Mouse (Mus musculus): Measurements from ENCODE around the gene Ptp4a2. TPM values are rescaled to one million over a fixed set of nuclear protein-coding genes. Genes with fewer than 3 reads are reported as not detected.
A peak's percentile ranks its signal among the peaks of the same experiment; 100 is the strongest.
"Not testable (repeated sequence)": the region's sequence is repeated elsewhere in the genome, so short reads cannot be mapped to it uniquely, and the experiment has no call there.

The Ptp4a2 gene
- 217 and 224 TPM in 2 replicates for polyA plus RNA-seq (2015; fragmentation: Nextera tagmentation; extraction: Ambion mirVana)

DNA sequence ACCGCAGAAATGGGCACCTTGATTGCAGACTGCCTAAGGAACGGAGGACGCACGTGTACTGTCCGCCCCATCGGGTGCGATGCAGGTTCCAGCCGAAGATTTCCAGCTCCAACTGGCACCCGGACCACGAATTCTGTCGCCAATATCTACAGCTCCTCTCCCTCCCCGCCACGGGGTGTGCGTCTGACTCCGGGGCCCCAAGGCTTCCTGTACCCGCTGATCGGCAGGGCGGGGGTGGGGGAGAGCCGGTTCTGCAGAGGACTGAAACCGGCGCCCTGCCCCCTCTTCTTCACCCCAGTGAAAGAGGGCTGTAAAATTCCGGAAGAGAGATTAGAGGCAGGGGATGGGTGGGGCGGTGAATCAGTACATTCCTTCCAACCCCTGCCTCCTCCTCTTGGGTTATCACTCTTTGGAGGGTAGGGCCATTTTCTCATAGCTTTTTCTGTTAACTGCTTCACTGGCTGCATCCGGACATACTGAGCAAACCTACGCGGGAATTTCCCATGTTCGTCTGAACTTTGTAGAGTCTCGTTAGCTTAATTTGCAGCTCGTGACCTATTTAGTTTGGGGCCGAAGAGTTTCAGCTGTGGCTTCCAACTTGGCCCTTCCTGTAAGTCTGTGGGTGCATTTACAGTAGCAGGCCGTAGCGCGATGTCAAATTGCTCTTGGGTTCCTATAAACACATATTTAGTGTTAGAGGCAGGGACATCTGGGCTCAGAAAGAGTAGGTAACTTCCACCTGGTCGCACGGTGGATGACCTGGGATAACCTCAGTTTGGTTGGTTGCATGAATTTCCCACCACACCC, at the start of gene Ptp4a2:
Ptp4a2 (plus strand) TSS at position 422 of the 807 bp plus-strand sequence.
- 20% methylated on average over 33 of the region's 35 CpGs for WGBS
- Histone ChIP-seq H3K9me3 (ENCODE audit: control insufficient read depth, low read length) (no peaks in the 10 kb centered on the region), H3K4me1 (ENCODE audit: control insufficient read depth, insufficient read depth, low read depth, low read length) (peaks cover 5% of the 10 kb centered on the region), H3K27ac (ENCODE audit: low read depth, low read length) (no peak within 1 kb of the TSS), H3K27me3 (replicated peaks; ENCODE audit: control insufficient read depth, insufficient read depth, low read length) (no peaks in the 10 kb centered on the region; the same call in 1 of the 2 replicates), H3K4me2 (ENCODE audit: low read length) (peak within 1 kb of the TSS; percentile 63), H3K36me3 (ENCODE audit: control insufficient read depth, insufficient read depth, low read length) (no peaks in the 10 kb centered on the region), H3K4me3 (ENCODE audit: low read length) (peak within 1 kb of the TSS; percentile 38), H3K9ac (ENCODE audit: low read depth, low read length) (peak within 1 kb of the TSS; percentile 52)
- ATAC-seq, result no peak

DNA sequence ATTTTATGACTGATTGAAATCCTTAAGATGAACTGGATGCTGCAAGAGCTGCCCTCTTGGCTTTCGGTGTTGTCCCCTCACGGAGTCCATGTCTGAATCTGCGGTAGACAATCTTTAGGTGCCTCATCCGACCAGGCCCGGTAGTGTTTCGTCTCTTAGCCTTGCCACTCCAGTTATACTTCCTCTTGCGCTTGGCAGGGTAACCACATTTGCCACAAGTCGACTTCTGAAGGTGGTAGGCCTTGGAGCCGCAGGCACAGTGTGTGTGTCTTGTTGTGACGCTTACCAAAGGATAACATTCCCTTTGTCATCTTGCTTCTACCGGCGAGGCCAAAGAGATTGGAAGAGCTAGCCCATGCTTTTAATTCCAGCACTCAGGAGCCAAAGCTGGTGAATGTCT, 49.4 kb upstream of the Ptp4a2 start:
- WGBS, result 92% methylated on average over 12 of the region's 12 CpGs
- H3K27me3 ChIP-seq (replicated peaks; ENCODE audit: control insufficient read depth, insufficient read depth, low read length), result no peaks in the 10 kb centered on the region
- no peaks in the 10 kb centered on the region for H3K36me3 ChIP-seq (ENCODE audit: control insufficient read depth, insufficient read depth, low read length)
- no peak overlapping the region for H3K4me3 ChIP-seq (ENCODE audit: low read length)
- H3K4me2 ChIP-seq (ENCODE audit: low read length), result no peak overlapping the region
- H3K4me1 ChIP-seq (ENCODE audit: control insufficient read depth, insufficient read depth, low read depth, low read length), result no peaks in the 10 kb centered on the region
- no peak for ATAC-seq
- no peak overlapping the region for H3K27ac ChIP-seq (ENCODE audit: low read depth, low read length)
- H3K9ac ChIP-seq (ENCODE audit: low read depth, low read length), result no peak overlapping the region
- H3K9me3 ChIP-seq (ENCODE audit: control insufficient read depth, low read length), result no peaks in the 10 kb centered on the region

DNA sequence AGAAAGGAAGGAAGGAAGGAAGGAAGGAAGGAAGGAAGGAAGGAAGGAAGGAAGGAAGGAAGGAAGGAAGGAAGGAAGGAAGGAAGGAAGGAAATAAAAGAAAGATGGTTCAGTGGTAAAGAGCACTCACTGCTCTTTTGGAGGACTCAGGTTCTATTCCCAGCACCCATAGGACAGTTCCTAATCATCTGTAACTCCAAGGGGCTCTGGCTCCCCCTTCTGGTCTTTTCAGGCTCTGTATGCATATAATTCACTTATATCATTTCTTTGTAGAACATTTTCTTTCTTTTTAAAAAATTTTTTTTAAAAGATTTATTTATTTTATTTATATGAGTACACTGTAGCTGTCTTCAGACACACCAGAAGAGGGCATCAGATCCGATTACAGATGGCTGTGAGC, 48.5 kb upstream of the Ptp4a2 start:
- not testable (repeated sequence) for H3K4me3 ChIP-seq (ENCODE audit: low read length); H3K27ac ChIP-seq (ENCODE audit: low read depth, low read length); ATAC-seq; H3K4me1 ChIP-seq (ENCODE audit: control insufficient read depth, insufficient read depth, low read depth, low read length); H3K4me2 ChIP-seq (ENCODE audit: low read length); H3K27me3 ChIP-seq (replicated peaks; ENCODE audit: control insufficient read depth, insufficient read depth, low read length); H3K36me3 ChIP-seq (ENCODE audit: control insufficient read depth, insufficient read depth, low read length); H3K9me3 ChIP-seq (ENCODE audit: control insufficient read depth, low read length); H3K9ac ChIP-seq (ENCODE audit: low read depth, low read length)
- WGBS, result 90% methylated on average over 1 of the region's 1 CpGs

DNA sequence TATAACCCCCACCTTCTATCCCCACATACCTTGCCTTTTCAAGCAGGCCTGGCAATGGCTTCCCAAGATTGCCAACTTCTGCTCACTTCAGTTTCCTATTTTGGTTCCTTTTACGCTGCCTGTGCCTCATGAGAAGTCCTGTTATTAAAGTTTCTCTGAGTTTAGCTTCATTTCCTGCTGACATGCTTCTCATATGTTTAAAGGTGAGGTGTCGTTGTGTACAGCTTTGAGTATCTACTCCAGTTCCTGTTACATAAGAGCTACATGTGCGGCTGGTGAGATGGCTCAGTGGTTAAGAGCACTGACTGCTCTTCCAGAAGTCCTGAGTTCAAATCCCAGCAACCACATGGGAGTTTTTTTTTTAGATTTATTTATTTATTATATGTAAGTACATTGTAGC, 45.7 kb upstream of the Ptp4a2 start:
- Histone ChIP-seq H3K36me3 (ENCODE audit: control insufficient read depth, insufficient read depth, low read length) (no peaks in the 10 kb centered on the region), H3K9me3 (ENCODE audit: control insufficient read depth, low read length) (no peaks in the 10 kb centered on the region), H3K4me3 (ENCODE audit: low read length) (no peak overlapping the region), H3K4me1 (ENCODE audit: control insufficient read depth, insufficient read depth, low read depth, low read length) (no peaks in the 10 kb centered on the region), H3K27me3 (replicated peaks; ENCODE audit: control insufficient read depth, insufficient read depth, low read length) (no peaks in the 10 kb centered on the region), H3K4me2 (ENCODE audit: low read length) (no peak overlapping the region), H3K9ac (ENCODE audit: low read depth, low read length) (no peak overlapping the region), H3K27ac (ENCODE audit: low read depth, low read length) (no peak overlapping the region)
- 94% methylated on average over 3 of the region's 3 CpGs for WGBS
- no peak for ATAC-seq

DNA sequence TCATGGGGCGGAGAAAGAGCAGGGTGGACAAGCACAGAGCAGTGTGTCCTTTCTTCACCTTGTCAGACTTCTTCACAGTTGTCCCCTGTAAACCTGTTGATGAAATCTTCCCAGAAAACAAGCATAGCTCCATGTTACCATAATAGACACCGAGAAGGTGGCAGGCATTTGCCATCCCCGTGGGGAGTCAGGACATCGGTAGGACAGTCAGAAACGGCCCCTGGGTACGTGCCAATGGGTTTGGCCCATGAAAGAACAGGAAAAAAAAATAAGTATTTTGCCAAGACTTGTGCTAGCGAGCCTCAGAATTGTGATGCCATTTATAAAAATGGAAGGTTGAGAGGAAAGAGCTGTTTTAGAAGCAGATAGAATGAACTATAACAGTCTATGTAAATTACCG, 43.2 kb upstream of the Ptp4a2 start:
- Histone ChIP-seq H3K27ac (ENCODE audit: low read depth, low read length) (no peak overlapping the region), H3K9me3 (ENCODE audit: control insufficient read depth, low read length) (no peaks in the 10 kb centered on the region), H3K4me3 (ENCODE audit: low read length) (no peak overlapping the region), H3K4me2 (ENCODE audit: low read length) (no peak overlapping the region), H3K9ac (ENCODE audit: low read depth, low read length) (no peak overlapping the region), H3K36me3 (ENCODE audit: control insufficient read depth, insufficient read depth, low read length) (no peaks in the 10 kb centered on the region), H3K27me3 (replicated peaks; ENCODE audit: control insufficient read depth, insufficient read depth, low read length) (no peaks in the 10 kb centered on the region), H3K4me1 (ENCODE audit: control insufficient read depth, insufficient read depth, low read depth, low read length) (peaks cover 12% of the 10 kb centered on the region)
- ATAC-seq, result no peak
- WGBS, result 63% methylated on average over 8 of the region's 8 CpGs

DNA sequence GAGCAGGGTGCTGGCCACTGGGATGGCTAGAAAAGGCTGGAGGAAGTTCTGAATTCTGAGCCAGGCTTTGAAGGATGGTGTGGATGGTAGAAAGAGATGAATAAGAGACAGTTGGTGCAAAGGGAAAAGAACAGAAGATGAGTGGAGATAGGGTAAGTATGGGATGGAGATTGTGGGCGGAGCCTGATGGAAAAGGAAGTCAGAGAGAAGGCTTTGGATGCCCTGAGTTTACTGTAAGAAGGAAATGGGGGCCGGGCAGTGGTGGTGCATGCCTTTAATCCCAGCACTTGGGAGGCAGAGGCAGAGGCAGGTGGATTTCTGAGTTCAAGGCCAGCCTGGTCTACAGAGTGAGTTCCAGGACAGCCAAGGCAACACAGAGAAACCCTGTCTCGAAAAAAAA, 42.3 kb upstream of the Ptp4a2 start:
- 87% methylated on average over 3 of the region's 3 CpGs for WGBS
- H3K27me3 ChIP-seq (replicated peaks; ENCODE audit: control insufficient read depth, insufficient read depth, low read length); H3K4me2 ChIP-seq (ENCODE audit: low read length); H3K27ac ChIP-seq (ENCODE audit: low read depth, low read length); H3K4me3 ChIP-seq (ENCODE audit: low read length); ATAC-seq; H3K9me3 ChIP-seq (ENCODE audit: control insufficient read depth, low read length); H3K9ac ChIP-seq (ENCODE audit: low read depth, low read length); H3K36me3 ChIP-seq (ENCODE audit: control insufficient read depth, insufficient read depth, low read length): not testable (repeated sequence)
- H3K4me1 ChIP-seq (ENCODE audit: control insufficient read depth, insufficient read depth, low read depth, low read length), result peaks cover 12% of the 10 kb centered on the region

DNA sequence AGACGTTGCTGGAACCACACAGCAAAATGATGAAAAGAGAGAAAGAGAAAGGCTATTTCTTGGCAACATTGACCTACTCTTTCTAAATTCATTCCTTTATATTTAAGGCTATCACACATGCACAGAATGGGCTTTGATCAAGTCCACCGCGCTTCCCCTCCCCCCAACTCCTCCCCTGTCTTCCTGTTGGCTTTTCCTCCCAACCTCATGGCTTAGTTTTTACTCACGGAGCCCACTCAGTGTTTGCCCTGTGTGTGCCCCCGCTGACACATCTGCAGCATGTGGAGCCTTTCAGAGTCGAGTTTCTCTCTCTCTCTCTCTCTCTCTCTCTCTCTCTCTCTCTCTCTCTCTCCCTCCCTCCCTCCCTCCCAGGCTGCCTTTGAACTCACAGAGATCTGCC, 40.4 kb upstream of the Ptp4a2 start:
- Histone ChIP-seq H3K9ac (ENCODE audit: low read depth, low read length) (no peak overlapping the region), H3K36me3 (ENCODE audit: control insufficient read depth, insufficient read depth, low read length) (no peaks in the 10 kb centered on the region), H3K4me3 (ENCODE audit: low read length) (no peak overlapping the region), H3K4me1 (ENCODE audit: control insufficient read depth, insufficient read depth, low read depth, low read length) (peaks cover 12% of the 10 kb centered on the region), H3K27ac (ENCODE audit: low read depth, low read length) (no peak overlapping the region), H3K27me3 (replicated peaks; ENCODE audit: control insufficient read depth, insufficient read depth, low read length) (no peaks in the 10 kb centered on the region), H3K4me2 (ENCODE audit: low read length) (no peak overlapping the region), H3K9me3 (ENCODE audit: control insufficient read depth, low read length) (no peaks in the 10 kb centered on the region)
- ATAC-seq, result no peak
- WGBS, result 62% methylated on average over 6 of the region's 6 CpGs

DNA sequence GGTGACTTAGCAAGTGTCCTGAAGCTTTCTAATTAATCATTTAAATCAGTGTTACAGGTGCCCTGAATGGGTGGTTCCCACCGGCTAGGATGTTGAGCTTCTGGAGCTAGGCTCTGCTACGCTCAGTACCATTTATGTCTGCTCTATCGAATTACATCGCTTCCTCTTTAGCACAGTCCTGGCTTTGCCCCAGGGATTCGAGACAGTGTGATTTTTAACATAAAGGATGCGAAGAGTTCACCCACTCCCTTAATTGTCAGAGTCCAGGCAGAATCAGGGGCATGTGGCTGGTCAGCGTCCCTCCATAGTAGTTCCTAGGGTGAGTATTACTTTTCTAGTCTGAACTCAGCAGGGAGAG, 39.7 kb upstream of the Ptp4a2 start:
- no peaks in the 10 kb centered on the region for H3K27me3 ChIP-seq (replicated peaks; ENCODE audit: control insufficient read depth, insufficient read depth, low read length)
- peak overlapping the region; percentile 64; the same call in 1 of the 2 replicates for H3K27ac ChIP-seq (ENCODE audit: low read depth, low read length)
- H3K4me3 ChIP-seq (ENCODE audit: low read length), result no peak overlapping the region
- 18% methylated on average over 7 of the region's 7 CpGs for WGBS
- H3K36me3 ChIP-seq (ENCODE audit: control insufficient read depth, insufficient read depth, low read length), result no peaks in the 10 kb centered on the region
- peak; percentile 14; the same call in 1 of the 2 replicates for ATAC-seq
- peak overlapping the region; percentile 37 for H3K4me2 ChIP-seq (ENCODE audit: low read length)
- H3K4me1 ChIP-seq (ENCODE audit: control insufficient read depth, insufficient read depth, low read depth, low read length), result peaks cover 12% of the 10 kb centered on the region
- no peaks in the 10 kb centered on the region for H3K9me3 ChIP-seq (ENCODE audit: control insufficient read depth, low read length)
- no peak overlapping the region for H3K9ac ChIP-seq (ENCODE audit: low read depth, low read length)

DNA sequence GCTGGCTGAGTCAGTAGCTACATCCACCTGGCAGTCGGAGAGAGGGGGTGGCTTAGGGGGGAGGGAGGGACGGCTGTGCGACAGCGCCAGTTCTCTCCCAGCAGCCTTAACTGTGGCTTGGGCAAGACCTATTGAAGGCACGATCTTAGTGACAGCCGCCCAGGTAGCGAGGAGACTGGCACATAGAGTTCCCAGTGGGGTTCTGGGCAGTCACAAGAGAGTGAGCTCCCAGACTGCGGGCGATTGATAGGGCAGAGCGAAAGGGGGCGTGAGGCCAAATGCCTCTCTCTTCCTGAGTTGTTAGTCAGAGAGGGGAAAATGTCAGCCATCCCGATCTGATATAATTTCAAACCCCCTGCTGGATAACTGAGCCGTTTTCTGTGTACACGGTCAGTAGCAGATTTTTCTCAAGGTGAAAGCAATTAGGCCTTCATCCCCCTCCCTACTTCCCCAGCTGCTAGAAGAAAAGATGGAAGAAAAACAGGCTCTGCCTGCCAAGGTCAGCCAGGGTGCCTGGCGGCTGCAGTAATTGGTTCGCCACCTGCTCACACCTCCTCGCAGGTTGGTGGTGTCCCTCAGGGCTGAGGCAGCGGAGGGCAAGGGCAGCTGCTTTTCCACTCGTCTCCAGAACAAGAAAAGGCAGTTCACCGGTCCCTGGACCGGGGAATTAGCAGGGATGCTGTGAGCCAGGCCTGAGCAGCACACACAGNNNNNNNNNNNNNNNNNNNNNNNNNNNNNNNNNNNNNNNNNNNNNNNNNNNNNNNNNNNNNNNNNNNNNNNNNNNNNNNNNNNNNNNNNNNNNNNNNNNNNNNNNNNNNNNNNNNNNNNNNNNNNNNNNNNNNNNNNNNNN, 39.1 kb upstream of the Ptp4a2 start:
- peak overlapping the region; percentile 64 for H3K27ac ChIP-seq (ENCODE audit: low read depth, low read length)
- no peak overlapping the region for H3K4me3 ChIP-seq (ENCODE audit: low read length)
- peak overlapping the region; percentile 23; the same call in 1 of the 2 replicates for H3K9ac ChIP-seq (ENCODE audit: low read depth, low read length)

More for the DNA sequence above, 39.1 kb upstream of the Ptp4a2 start:
- no peaks in the 10 kb centered on the region for H3K27me3 ChIP-seq (replicated peaks; ENCODE audit: control insufficient read depth, insufficient read depth, low read length)
- peak; percentile 69 for ATAC-seq
- no peaks in the 10 kb centered on the region for H3K9me3 ChIP-seq (ENCODE audit: control insufficient read depth, low read length)
- WGBS, result 3% methylated on average over 21 of the region's 21 CpGs
- peak overlapping the region; percentile 37 for H3K4me2 ChIP-seq (ENCODE audit: low read length)
- H3K36me3 ChIP-seq (ENCODE audit: control insufficient read depth, insufficient read depth, low read length), result no peaks in the 10 kb centered on the region
- peaks cover 12% of the 10 kb centered on the region for H3K4me1 ChIP-seq (ENCODE audit: control insufficient read depth, insufficient read depth, low read depth, low read length)

All from hindbrain, embryonic 16.5 days (tissue).